Mouse (Mus musculus) limb, embryonic 10.5 days (tissue): ENCODE results near the gene Olfr1307. TPM values are rescaled to one million over a fixed set of nuclear protein-coding genes. Genes with fewer than 3 reads are reported as not detected.

Experiments used
- DNase-seq: peaks from one replicate; pipeline ENCODE4 v3.0.0-alpha.2; 2017; ENCODE audit warnings: low spot score
- H3K27ac ChIP-seq: fragments of 300-500 bp; sonication (generic); 2 replicates; pipeline ENCODE4 v1.5.1; 2016; ENCODE audit warnings: mild to moderate bottlenecking
- H3K27me3 ChIP-seq: fragments of 300-500 bp; sonication (generic); 2 replicates; pipeline ENCODE4 v1.6.1; 2016; ENCODE audit warnings: low read depth, mild to moderate bottlenecking; ENCODE audit not compliant: poor library complexity, severe bottlenecking
- H3K36me3 ChIP-seq: fragments of 300-500 bp; sonication (generic); 2 replicates; pipeline ENCODE4 v1.6.1; 2016; ENCODE audit warnings: mild to moderate bottlenecking, moderate library complexity
- H3K4me1 ChIP-seq: fragments of 300-500 bp; sonication (generic); 2 replicates; pipeline ENCODE4 v1.6.1; 2016
- H3K4me3 ChIP-seq: fragments of 300-500 bp; sonication (generic); 2 replicates; pipeline ENCODE4 v1.5.1; 2016; ENCODE audit warnings: mild to moderate bottlenecking, moderate library complexity
- H3K9me3 ChIP-seq: fragments of 300-500 bp; sonication (generic); replicated peaks from 2 replicates; pipeline ENCODE4 v1.6.1; 2016; ENCODE audit warnings: mild to moderate bottlenecking
- WGBS: fragments of 180-500 bp; shearing (Covaris S2); methylation state at CpG from one replicate; pipeline ENCODE4 v1.1.7; 2016; 5-methylcytosine and 5-hydroxymethylcytosine counted together
- polyA plus RNA-seq: library from polyadenylated mRNA; unstranded; fragments of >200 nt; fragmentation: Nextera tagmentation; extraction: Ambion mirVana; gene quantifications from 2 replicates; pipeline ENCODE4 v1.2.1, GENCODE M21; 2016

Olfr1307 gene
- polyA plus RNA-seq = not detected in 2 replicates

DNA sequence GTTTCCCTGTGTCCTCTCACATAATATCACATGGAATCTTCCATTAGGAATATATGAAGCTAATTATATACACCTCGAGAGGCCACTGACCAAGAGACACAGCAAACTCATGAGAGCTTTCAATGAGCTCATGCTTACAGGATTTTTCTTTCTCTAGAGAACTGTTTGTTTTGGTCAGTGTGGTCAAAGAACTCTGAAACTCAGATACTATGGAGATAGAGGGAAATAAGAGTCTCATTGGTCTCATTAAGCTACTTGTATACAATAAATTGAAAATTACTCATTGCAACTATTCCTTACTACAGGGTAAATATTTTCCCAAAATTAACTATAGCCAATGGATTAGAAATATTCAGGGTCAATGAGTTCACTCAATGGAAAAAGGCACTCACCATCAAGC is at the start of gene Olfr1307:
Olfr1307 (minus strand) TSS at position 101 of the 400 bp plus-strand sequence.
- H3K27ac ChIP-seq = no peak within 1 kb of the TSS
- no peaks in the 10 kb centered on the region for H3K9me3 ChIP-seq
- no peak within 1 kb of the TSS for H3K4me3 ChIP-seq
- no peaks in the 10 kb centered on the region for H3K36me3 ChIP-seq
- no peak for DNase-seq
- 86% methylated on average over 1 of the region's 1 CpGs for WGBS
- no peaks in the 10 kb centered on the region for H3K4me1 ChIP-seq
- no peaks in the 10 kb centered on the region for H3K27me3 ChIP-seq

DNA sequence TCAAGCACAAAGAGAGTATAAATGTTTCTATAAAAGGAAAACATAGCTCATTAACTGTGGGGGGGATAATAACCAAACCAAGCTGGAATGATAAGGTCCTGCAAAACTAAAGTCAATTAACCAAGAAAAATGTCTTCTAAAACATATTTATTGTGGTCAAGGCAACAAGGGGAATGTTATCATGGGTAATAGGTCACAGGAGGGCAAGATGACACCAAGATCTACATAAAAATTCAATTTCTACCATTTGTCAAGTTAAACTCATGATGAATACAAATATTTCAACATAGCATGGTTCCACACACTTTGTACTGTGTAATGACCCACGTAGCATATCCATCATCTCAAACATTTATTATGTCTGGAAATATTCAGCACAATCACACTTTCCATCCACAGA is 40.9 kb upstream of the Olfr1307 start, which contains the start of gene Olfr1309:
Olfr1309 (minus strand) TSS at position 101 of the 400 bp plus-strand sequence.
- H3K27me3 ChIP-seq = no peaks in the 10 kb centered on the region
- H3K4me1 ChIP-seq = no peaks in the 10 kb centered on the region
- H3K36me3 ChIP-seq = no peaks in the 10 kb centered on the region
- WGBS = 90% methylated on average over 1 of the region's 1 CpGs
- no peaks in the 10 kb centered on the region for H3K9me3 ChIP-seq
- no peak within 1 kb of the TSS for H3K27ac ChIP-seq
- no peak within 1 kb of the TSS for H3K4me3 ChIP-seq
- DNase-seq = no peak

DNA sequence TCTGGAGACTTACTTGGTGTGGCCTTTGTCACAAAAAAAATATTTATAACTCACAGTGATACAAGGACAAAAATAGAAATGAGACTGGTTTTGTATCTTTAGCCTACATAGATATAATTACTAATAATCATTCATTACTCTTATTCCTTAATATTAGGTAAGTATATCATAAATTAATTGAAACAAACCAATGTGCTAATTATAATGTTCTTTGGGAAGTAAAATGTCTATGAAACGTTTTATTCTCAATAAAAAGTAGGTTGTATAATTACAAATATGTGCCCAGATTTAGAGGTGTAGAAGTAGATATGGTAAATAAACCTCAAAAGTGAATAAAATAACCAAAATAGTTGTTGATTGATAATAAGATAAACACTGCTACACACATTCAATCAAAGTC is 15.6 kb upstream of the Olfr1307 start, which contains the start of gene Olfr1308:
Olfr1308 (minus strand) TSS at position 101 of the 400 bp plus-strand sequence.
- no peak within 1 kb of the TSS for H3K4me3 ChIP-seq
- H3K36me3 ChIP-seq = no peaks in the 10 kb centered on the region
- H3K9me3 ChIP-seq = no peaks in the 10 kb centered on the region
- 57% methylated on average over 1 of the region's 1 CpGs for WGBS
- no peak for DNase-seq
- no peak within 1 kb of the TSS for H3K27ac ChIP-seq
- H3K4me1 ChIP-seq = no peaks in the 10 kb centered on the region
- H3K27me3 ChIP-seq = no peaks in the 10 kb centered on the region

DNA sequence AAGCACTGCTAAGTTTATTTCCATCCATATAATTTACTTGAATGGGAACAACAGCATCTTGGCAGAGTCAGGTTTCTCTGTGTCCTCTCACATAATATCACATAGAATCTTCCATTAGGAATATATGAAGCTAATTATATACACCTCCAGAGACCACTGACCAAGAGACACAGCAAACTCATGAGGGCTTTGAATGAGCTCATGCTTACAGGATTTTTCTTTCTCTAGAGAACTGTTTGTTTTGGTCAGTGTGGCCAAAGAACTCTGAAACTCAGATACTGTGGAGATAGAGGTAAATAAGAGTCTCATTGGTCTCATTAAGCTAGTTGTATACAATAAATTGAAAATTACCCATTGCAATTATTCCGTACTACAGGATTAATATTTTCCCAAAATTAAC is 33.1 kb downstream of the Olfr1307 start, which contains the start of gene Olfr1306:
Olfr1306 (minus strand) TSS at position 101 of the 400 bp plus-strand sequence.
- H3K9me3 ChIP-seq = no peaks in the 10 kb centered on the region
- H3K27ac ChIP-seq = no peak within 1 kb of the TSS
- no peak within 1 kb of the TSS for H3K4me3 ChIP-seq
- no peaks in the 10 kb centered on the region for H3K27me3 ChIP-seq
- 89% methylated on average over 1 of the region's 1 CpGs for WGBS
- no peaks in the 10 kb centered on the region for H3K36me3 ChIP-seq
- no peak for DNase-seq
- no peaks in the 10 kb centered on the region for H3K4me1 ChIP-seq

Other genes with a start within 250 kb of the Olfr1307 start
- gene Olfr1301, start 198.4 kb downstream of the Olfr1307 start, polyA plus RNA-seq = not detected in 2 replicates
- gene Olfr1302, start 172.0 kb downstream of the Olfr1307 start, polyA plus RNA-seq = not detected in 2 replicates
- gene Olfr1303, start 129.1 kb downstream of the Olfr1307 start, polyA plus RNA-seq = not detected in 2 replicates
- not detected in 2 replicates for gene Olfr1305, start 72.3 kb downstream of the Olfr1307 start, polyA plus RNA-seq
- gene Olfr1306, start 33.2 kb downstream of the Olfr1307 start, polyA plus RNA-seq = not detected in 2 replicates
- not detected in 2 replicates for gene Olfr1308, start 15.5 kb upstream of the Olfr1307 start, polyA plus RNA-seq
- gene Olfr1309, start 40.8 kb upstream of the Olfr1307 start, polyA plus RNA-seq = not detected in 2 replicates
- not detected in 2 replicates for gene Olfr1310, start 63.3 kb upstream of the Olfr1307 start, polyA plus RNA-seq
- not detected in 2 replicates for gene Olfr1311, start 75.0 kb upstream of the Olfr1307 start, polyA plus RNA-seq
- not detected in 2 replicates for gene Olfr1312, start 100.8 kb upstream of the Olfr1307 start, polyA plus RNA-seq
- not detected in 2 replicates for gene Olfr1313, start 128.4 kb upstream of the Olfr1307 start, polyA plus RNA-seq
- gene Olfr1314, start 147.3 kb upstream of the Olfr1307 start, polyA plus RNA-seq = not detected in 2 replicates
- not detected in 2 replicates for gene Olfr1315-ps1, start 166.0 kb upstream of the Olfr1307 start, polyA plus RNA-seq
- not detected in 2 replicates for gene Olfr1316, start 185.5 kb upstream of the Olfr1307 start, polyA plus RNA-seq
- not detected in 2 replicates for gene Olfr1317, start 190.9 kb upstream of the Olfr1307 start, polyA plus RNA-seq
- not detected in 2 replicates for gene Olfr1318, start 204.8 kb upstream of the Olfr1307 start, polyA plus RNA-seq